Mouse (Mus musculus) left cerebral cortex, adult 6 months (tissue): ENCODE data around the gene Pde5a. TPM values are rescaled to one million over a fixed set of nuclear protein-coding genes. Genes with fewer than 3 reads are reported as not detected.

ENCODE experiments used
- long read RNA-seq, 2 experiments: library from polyadenylated mRNA; unstranded; transcript quantifications; one replicate each; pipeline ENCODE4 v2.0.0; 2019 to 2020
- polyA plus RNA-seq: library from polyadenylated mRNA; unstranded; fragments of <200 nt; fragmentation: Nextera tagmentation; gene quantifications from 2 replicates; pipeline ENCODE4 v1.2.3, GENCODE M21; 2021

Gene Pde5a
- polyA plus RNA-seq: 0.68 and 0.71 TPM in 2 replicates
- long read RNA-seq, experiment 1, partial matches to known transcripts: 0 of 4 reads
- long read RNA-seq, experiment 1, other reads (novel, unspliced or antisense): 4 of 4 reads
- long read RNA-seq, experiment 2, partial matches to known transcripts: 1 of 6 reads
- long read RNA-seq, experiment 2, other reads (novel, unspliced or antisense): 5 of 6 reads

GRCm38 (mm10) chr3:122728852-122729600, at the start of gene Pde5a:
Pde5a (plus strand) TSS chr3:122728947.

DNA sequence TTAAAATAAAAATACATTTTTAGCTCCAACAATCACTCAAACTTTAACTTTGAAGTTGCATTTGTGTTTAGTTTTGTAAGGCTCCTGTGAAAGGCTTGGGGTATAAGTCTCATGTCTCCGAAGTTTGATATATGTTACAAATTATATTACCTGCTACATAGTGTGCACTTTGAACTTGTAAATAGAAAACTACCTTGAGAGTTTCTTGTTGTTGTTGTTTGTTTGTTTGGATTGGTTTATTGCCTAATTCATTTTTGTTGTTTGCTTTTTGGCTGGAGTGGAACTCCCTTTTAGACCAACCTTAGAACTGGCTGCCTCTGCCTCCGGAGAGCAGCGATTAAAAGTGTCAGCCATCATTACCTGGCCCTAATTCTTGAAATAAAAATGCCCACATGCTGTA, 166.0 kb downstream of the Pde5a start, which contains the start of gene Fabp2:
Gene Fabp2 (plus strand): TSS at position 301 of the 400 bp plus-strand sequence.

Other genes starting within 250 kb of the Pde5a start
- 13.6 and 19.4 TPM in 2 replicates for gene Fnbp1l, start 109.2 kb upstream of the Pde5a start, polyA plus RNA-seq
- gene Fabp2, start 166.1 kb downstream of the Pde5a start, polyA plus RNA-seq: not detected in 2 replicates
- not detected in 2 replicates for gene Gm10959, start 190.4 kb downstream of the Pde5a start, polyA plus RNA-seq
- 190 and 216 TPM in 2 replicates for gene 1810037I17Rik, start 195.3 kb downstream of the Pde5a start, polyA plus RNA-seq